Mouse (Mus musculus) liver, adult 2 months (tissue): ENCODE results near the gene Bhmt2.

Experiments
- CTCF ChIP-seq: fragments of 200-500 bp; IDR thresholded peaks from 2 replicates; pipeline ENCODE4 v1.5.1; 2011; ENCODE audit warnings: low read depth, low read length, control low read depth
- POLR2A ChIP-seq: fragments of 200-500 bp; IDR thresholded peaks from 2 replicates; pipeline ENCODE4 v1.6.1; 2011; ENCODE audit warnings: low read length, control low read depth; ENCODE audit not compliant: insufficient read depth; ENCODE audit errors: extremely low read depth

DNA sequence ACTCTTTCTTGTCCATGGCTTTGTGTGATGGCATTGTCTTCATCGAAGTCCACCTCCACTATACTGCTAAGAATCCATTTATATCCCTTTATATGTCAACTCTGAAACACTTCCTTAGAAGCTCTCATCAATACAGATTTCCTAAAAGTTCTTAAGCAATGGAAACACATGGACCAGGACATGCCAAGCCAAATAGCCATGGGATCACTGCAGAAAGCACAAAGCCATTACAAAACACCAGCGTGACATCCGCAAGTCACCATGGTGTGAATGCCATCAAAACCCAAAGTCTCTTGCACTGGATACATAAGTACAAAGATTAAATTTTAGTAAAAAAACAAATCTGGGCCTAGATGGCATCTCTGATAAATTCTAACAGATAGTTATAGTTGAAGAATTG lies 15.5 kb upstream of the Bhmt2 start:
- TF ChIP-seq CTCF = no peak
- no peak for TF ChIP-seq POLR2A
